ENCODE assay signal across 11 mouse cellular contexts in the genomic region with DNA sequence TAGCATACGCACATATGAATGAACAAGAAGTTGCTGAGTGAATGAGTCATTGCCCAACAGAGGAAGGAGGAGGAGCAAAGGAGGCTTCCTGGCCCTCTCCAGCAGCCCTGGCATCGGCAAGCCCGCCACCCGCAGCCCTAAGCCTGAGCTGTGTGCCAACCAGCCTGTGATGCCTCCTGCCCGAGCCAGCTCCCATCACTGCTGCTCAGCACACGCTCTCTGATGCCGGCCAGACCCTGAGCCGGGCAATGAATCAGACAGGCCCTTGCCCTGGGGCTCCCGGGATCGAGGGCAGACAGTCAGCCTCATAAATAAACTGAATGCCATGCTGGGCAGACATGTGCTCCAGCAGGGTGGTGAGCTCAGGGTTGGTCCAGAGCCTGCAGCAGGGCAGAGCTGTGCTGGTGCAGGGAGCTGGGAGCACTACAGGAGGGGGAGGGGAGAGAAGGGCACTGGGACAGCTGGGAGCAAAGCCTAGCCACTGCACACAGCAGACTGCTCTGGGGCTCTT. TPM values are rescaled to one million over a fixed set of nuclear protein-coding genes. Genes with fewer than 3 reads are reported as not detected.
DNase-seq lines count a peak whose midpoint lies in the region; ATAC-seq and TF ChIP-seq lines count a peak whose summit lies in the region.
"Had no signal": no experiment of that assay in that cellular context is flagged by ENCODE, and none has a peak within 500 bp of the region (broad histone marks: within the 10 kb centered on the region; RNA-seq: fewer than 3 reads in every experiment).

No protein-coding gene starts in this region.

- no peak for TF ChIP-seq CTCF in brain, embryonic 14.5 days (IDR thresholded peaks at IDR 0.05; ENCODE audit: borderline replicate concordance, extremely low read depth, insufficient read depth, insufficient read length)

- no peak overlapping the region for H3K27ac ChIP-seq in heart, embryonic 12.5 days (ENCODE audit: poor library complexity, severe bottlenecking)
- no peak overlapping the region; the same call in 1 of the 2 replicates for H3K27ac ChIP-seq in midbrain, embryonic 14.5 days (replicated peaks; ENCODE audit: low read depth, low read length)
- H3K27ac ChIP-seq: macrophage had no signal

- WGBS in heart, embryonic 12.5 days: 75% methylated on average over 10 of the region's 10 CpGs
- WGBS in midbrain, embryonic 14.5 days: 75% methylated on average over 10 of the region's 10 CpGs

- H3K9ac ChIP-seq in heart, embryonic 12.5 days: no peak overlapping the region
- H3K9ac ChIP-seq in midbrain, embryonic 14.5 days (replicated peaks; ENCODE audit: low read length): no peak overlapping the region

- peaks cover 7% of the 10 kb centered on the region for H3K4me1 ChIP-seq in heart, embryonic 12.5 days (replicated peaks)
- H3K4me1 ChIP-seq in midbrain, embryonic 14.5 days (ENCODE audit: control insufficient read depth, insufficient read depth, low read length): 0 out of 2 replicates have a peak, but pooled peaks cover 3% of the 10 kb centered on the region

- no peak overlapping the region for H3K4me3 ChIP-seq in heart, embryonic 12.5 days
- H3K4me3 ChIP-seq in midbrain, embryonic 14.5 days (replicated peaks; ENCODE audit: low read depth, low read length): no peak overlapping the region
- H3K4me3 ChIP-seq: erythroblast, embryonic 14.5 days had no signal

- H3K27me3 ChIP-seq in heart, embryonic 12.5 days (replicated peaks): peaks cover 20% of the 10 kb centered on the region
- no peaks in the 10 kb centered on the region for H3K27me3 ChIP-seq in midbrain, embryonic 14.5 days (ENCODE audit: control insufficient read depth, insufficient read depth, low read length)

- H3K4me2 ChIP-seq in heart, embryonic 12.5 days: no peak overlapping the region
- no peak overlapping the region for H3K4me2 ChIP-seq in midbrain, embryonic 14.5 days (ENCODE audit: low read length)

- ATAC-seq in heart, embryonic 12.5 days (ENCODE audit: insufficient number of reproducible peaks, low FRiP score): peak; percentile 42; the same call in 1 of the 2 replicates
- peak; percentile 77 for ATAC-seq in midbrain, embryonic 14.5 days (ENCODE audit: low FRiP score, low TSS enrichment)

- no peaks in the 10 kb centered on the region for H3K9me3 ChIP-seq in heart, embryonic 12.5 days (replicated peaks)
- no peaks in the 10 kb centered on the region for H3K9me3 ChIP-seq in midbrain, embryonic 14.5 days (ENCODE audit: control insufficient read depth, low read length)

- no peaks in the 10 kb centered on the region for H3K36me3 ChIP-seq in heart, embryonic 12.5 days
- H3K36me3 ChIP-seq in midbrain, embryonic 14.5 days (ENCODE audit: control insufficient read depth, insufficient read depth, low read length): no peaks in the 10 kb centered on the region

- TF ChIP-seq POLR2A in brain, embryonic 14.5 days (IDR thresholded peaks at IDR 0.05; ENCODE audit: borderline replicate concordance, extremely low read depth, insufficient read depth, insufficient read length, poor library complexity, severe bottlenecking): no peak

- no peak for DNase-seq in heart, postnatal 4 days
- DNase-seq in brain, embryonic 14.5 days (ENCODE audit: low read depth): peak; percentile 96
- peak; percentile 67 to 80 for DNase-seq in frontal cortex, adult 2 months (ENCODE audit: extremely low spot score in 1 of 2, low spot score in 1 of 2)
- peak; percentile 73 to 85 for DNase-seq in layer of hippocampus, postnatal 36 days
- peak; percentile 62 for DNase-seq in midbrain, embryonic 14.5 days
- no peak for DNase-seq in kidney, adult 9 months
- no peak for DNase-seq in thymus, postnatal 36 days

RNA-seq across cellular contexts. Expression of a gene that starts 27.7 kb away (rescaled TPM):
- polyA plus RNA-seq in heart, embryonic 12.5 days (2016; fragmentation: Nextera tagmentation; extraction: Ambion mirVana): 0.38 and 0.55 TPM in 2 replicates
- total RNA-seq in heart, postnatal 4 days (2021): not detected
- 0.30 TPM in 1 of 2 replicates, not detected in the other for polyA plus RNA-seq in brain, embryonic 14.5 days (2012; rRNA removed)
- polyA plus RNA-seq in frontal cortex, adult 2 months (2012; rRNA removed): 0.06 and 0.13 TPM in 2 replicates
- not detected for total RNA-seq in layer of hippocampus, postnatal 36 days (2021)
- 0.18 TPM in 1 of 2 replicates, not detected in the other for polyA plus RNA-seq in midbrain, embryonic 14.5 days (2014; fragmentation: Nextera tagmentation; extraction: Ambion mirVana)
- total RNA-seq: CH12.LX had no signal
- polyA plus RNA-seq: erythroblast, embryonic 14.5 days; macrophage had no signal

Comparison
In these comparisons a context has a peak if more than half of its experiments do, and no peak if none do; other contexts are left out.
1. DNase-seq: peak in brain, embryonic 14.5 days (single experiment), frontal cortex, adult 2 months (2 of 2), layer of hippocampus, postnatal 36 days (2 of 2) and midbrain, embryonic 14.5 days (single experiment); none in heart, postnatal 4 days (single experiment), kidney, adult 9 months (single experiment) and thymus, postnatal 36 days (0 of 2).